Mouse (Mus musculus) midbrain, postnatal 0 days (tissue): Measurements from ENCODE around the gene Ubr3. TPM values are rescaled to one million over a fixed set of nuclear protein-coding genes. Genes with fewer than 3 reads are reported as not detected.
A peak's percentile ranks its signal among the peaks of the same experiment; 100 is the strongest.
"Not testable (repeated sequence)": the region's sequence is repeated elsewhere in the genome, so short reads cannot be mapped to it uniquely, and the experiment has no call there.

ENCODE experiments used
- ATAC-seq: fragments of 200-750 bp; cut with Nextera tagmentation; 2 replicates; pipeline ENCODE4 v1.8.0; 2017; ENCODE audit warnings: moderate number of reproducible peaks, mild to moderate bottlenecking, moderate TSS enrichment, moderate library complexity; ENCODE audit not compliant: low FRiP score
- DNase-seq: peaks from one replicate; pipeline ENCODE4 v3.0.0-alpha.2; 2015; ENCODE audit warnings: low spot score
- H3K27ac ChIP-seq: fragments of 300-500 bp; sonication (generic); 2 replicates; pipeline ENCODE4 v1.5.1; 2014; ENCODE audit warnings: low read depth, mild to moderate bottlenecking, low read length, mixed read lengths
- H3K27me3 ChIP-seq: fragments of 300-500 bp; sonication (generic); 2 replicates; pipeline ENCODE4 v1.6.1; 2014; ENCODE audit warnings: low read length, control low read depth, mixed read lengths; ENCODE audit not compliant: insufficient read depth
- H3K36me3 ChIP-seq: fragments of 300-500 bp; sonication (generic); 2 replicates; pipeline ENCODE4 v1.6.1; 2014; ENCODE audit warnings: low read length, control low read depth, mixed read lengths; ENCODE audit not compliant: insufficient read depth
- H3K4me1 ChIP-seq: fragments of 300-500 bp; sonication (generic); 2 replicates; pipeline ENCODE4 v1.6.1; 2014; ENCODE audit warnings: mild to moderate bottlenecking, control low read depth, antibody characterized with exemption, low read length, mixed read lengths; ENCODE audit not compliant: insufficient read depth
- H3K4me2 ChIP-seq: fragments of 300-500 bp; sonication (generic); 2 replicates; pipeline ENCODE4 v1.6.1; 2014; ENCODE audit warnings: low read depth, mild to moderate bottlenecking, low read length, mixed read lengths; ENCODE audit not compliant: poor library complexity, severe bottlenecking
- H3K4me3 ChIP-seq: fragments of 300-500 bp; sonication (generic); 2 replicates; pipeline ENCODE4 v1.5.1; 2014; ENCODE audit warnings: low read depth, mild to moderate bottlenecking, low read length, moderate library complexity
- H3K9ac ChIP-seq: fragments of 300-500 bp; sonication (generic); replicated peaks from 2 replicates; pipeline ENCODE4 v1.6.1; 2014; ENCODE audit warnings: mild to moderate bottlenecking, low read length, moderate library complexity, mixed read lengths; ENCODE audit not compliant: poor library complexity, severe bottlenecking
- H3K9me3 ChIP-seq: fragments of 300-500 bp; sonication (generic); 2 replicates; pipeline ENCODE4 v1.6.1; 2016; ENCODE audit warnings: low read length, control low read depth
- CTCF ChIP-seq: IDR thresholded peaks from 2 replicates; pipeline ENCODE4 v1.5.1; 2016; ENCODE audit warnings: antibody characterized with exemption, mild to moderate bottlenecking
- WGBS: fragments of 180-500 bp; shearing (Covaris S2); extraction: QIAGEN DNeasy Blood & Tissue Kit; methylation state at CpG from one replicate; pipeline ENCODE4 v1.1.7; 2014; 5-methylcytosine and 5-hydroxymethylcytosine counted together
- polyA plus RNA-seq: library from polyadenylated mRNA; unstranded; fragments of >200 nt; fragmentation: Nextera tagmentation; extraction: Ambion mirVana; gene quantifications from 2 replicates; pipeline ENCODE4 v1.2.1, GENCODE M21; 2015
- total RNA-seq: library from RNA; depleted of rRNA; stranded (reverse); fragments of >200 nt; gene quantifications from 2 replicates; pipeline ENCODE4 v1.2.3, GENCODE M21; 2014

Ubr3 gene
- total and polyA plus RNA-seq, 2 experiments from 2014 or later, result 20.9 to 37.9 TPM

GRCm38 (mm10) chr2:69955635-69956034 lies 58.6 kb downstream of the Ubr3 start:
- DNase-seq (peak; percentile 51), ATAC-seq (no peak)
- no peak overlapping the region for H3K4me2 ChIP-seq
- WGBS, result 41% methylated on average over 2 of the region's 2 CpGs
- H3K4me3 ChIP-seq, result no peak overlapping the region
- no peaks in the 10 kb centered on the region for H3K9me3 ChIP-seq
- peak; percentile 80 for TF ChIP-seq CTCF
- no peaks in the 10 kb centered on the region for H3K4me1 ChIP-seq
- H3K27ac ChIP-seq, result no peak overlapping the region
- H3K27me3 ChIP-seq, result no peaks in the 10 kb centered on the region
- no peak overlapping the region for H3K9ac ChIP-seq
- H3K36me3 ChIP-seq, result peaks cover 13% of the 10 kb centered on the region

GRCm38 (mm10) chr2:69957622-69958021 lies 60.6 kb downstream of the Ubr3 start:
- Histone ChIP-seq H3K4me2 (no peak overlapping the region), H3K27me3 (no peaks in the 10 kb centered on the region), H3K9ac (no peak overlapping the region), H3K27ac (no peak overlapping the region), H3K4me3 (no peak overlapping the region), H3K36me3 (peaks cover 12% of the 10 kb centered on the region), H3K9me3 (no peaks in the 10 kb centered on the region), H3K4me1 (no peaks in the 10 kb centered on the region)
- DNase-seq (no peak), ATAC-seq (no peak)
- TF ChIP-seq CTCF, result no peak
- WGBS, result 93% methylated on average over 2 of the region's 2 CpGs

DNA sequence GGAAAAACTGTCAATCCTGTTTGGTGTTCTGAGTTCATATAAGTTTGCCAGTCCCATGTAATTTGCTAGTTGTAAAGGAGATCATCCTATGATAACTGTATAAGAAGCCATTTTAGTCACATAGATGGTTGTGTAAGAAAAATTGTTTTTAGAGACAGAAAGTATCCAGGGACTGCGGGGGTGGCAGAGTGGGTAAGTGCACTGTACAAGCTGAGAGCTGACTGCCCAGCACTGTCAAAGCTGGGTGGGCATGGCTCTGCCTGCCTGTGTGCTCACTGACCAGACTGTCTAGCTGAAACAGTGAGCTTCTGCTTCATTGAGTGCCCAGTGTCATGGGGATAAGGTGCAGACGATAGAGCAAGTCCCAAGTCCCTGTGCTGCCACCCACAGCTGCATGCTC lies 77.8 kb downstream of the Ubr3 start:
- ATAC-seq, result no peak
- 94% methylated on average over 2 of the region's 2 CpGs for WGBS

GRCm38 (mm10) chr2:69989224-69989623 lies 92.2 kb downstream of the Ubr3 start:
- Histone ChIP-seq H3K36me3 (peaks cover 24% of the 10 kb centered on the region; the same call in 1 of the 2 replicates), H3K4me1 (no peaks in the 10 kb centered on the region), H3K9ac (no peak overlapping the region), H3K27me3 (no peaks in the 10 kb centered on the region), H3K4me2 (no peak overlapping the region), H3K27ac (no peak overlapping the region), H3K9me3 (no peaks in the 10 kb centered on the region), H3K4me3 (no peak overlapping the region)
- no peak for TF ChIP-seq CTCF
- no peak for DNase-seq
- no peak for ATAC-seq
- 93% methylated on average over 6 of the region's 6 CpGs for WGBS

More for the DNA sequence above, 77.8 kb downstream of the Ubr3 start:
- Histone ChIP-seq H3K27me3 (no peaks in the 10 kb centered on the region), H3K4me3 (no peak overlapping the region), H3K4me2 (no peak overlapping the region), H3K9ac (no peak overlapping the region), H3K9me3 (no peaks in the 10 kb centered on the region), H3K36me3 (peaks cover 29% of the 10 kb centered on the region), H3K4me1 (no peaks in the 10 kb centered on the region), H3K27ac (no peak overlapping the region)
- no peak for DNase-seq
- TF ChIP-seq CTCF, result no peak

- Histone ChIP-seq H3K4me1 (no peaks in the 10 kb centered on the region), H3K9me3 (no peaks in the 10 kb centered on the region), H3K36me3 (peaks cover 26% of the 10 kb centered on the region; the same call in 1 of the 2 replicates), H3K27ac (no peak overlapping the region), H3K27me3 (no peaks in the 10 kb centered on the region), H3K4me2 (no peak overlapping the region), H3K4me3 (no peak overlapping the region), H3K9ac (no peak overlapping the region)
- peak; percentile 5 for DNase-seq
- 63% methylated on average over 2 of the region's 2 CpGs for WGBS
- TF ChIP-seq CTCF, result peak; percentile 41
- no peak for ATAC-seq
Observed at GRCm38 (mm10) chr2:69990647-69991046, 93.6 kb downstream of the Ubr3 start.

- H3K4me3 ChIP-seq, ATAC-seq, H3K4me1 ChIP-seq, H3K9me3 ChIP-seq, DNase-seq, H3K27me3 ChIP-seq, H3K4me2 ChIP-seq, H3K9ac ChIP-seq, H3K27ac ChIP-seq: not testable (repeated sequence)
- H3K36me3 ChIP-seq, result peaks cover 26% of the 10 kb centered on the region; the same call in 1 of the 2 replicates
- 90% methylated on average over 3 of the region's 3 CpGs for WGBS
Observed at GRCm38 (mm10) chr2:69994082-69994736, 97.2 kb downstream of the Ubr3 start.
